Mouse (Mus musculus): ENCODE data around the gene Gak. TPM values are rescaled to one million over a fixed set of nuclear protein-coding genes. Genes with fewer than 3 reads are reported as not detected.

The Gak gene
- total and polyA plus RNA-seq, 3 experiments: 49.9 to 67.3 (median 65.2) TPM

GRCm38 (mm10) chr5:108543516-108544291, 85.9 kb downstream of the Gak start:
- H3K27me3 ChIP-seq (replicated peaks): peaks cover 48% of the 10 kb centered on the region
- no peak overlapping the region for H3K27ac ChIP-seq (ENCODE audit: insufficient read depth, low read depth)
- no peaks in the 10 kb centered on the region for H3K4me1 ChIP-seq (ENCODE audit: control insufficient read depth in 1 of 2, insufficient read depth in 2 of 2)
- no peaks in the 10 kb centered on the region for H3K9me3 ChIP-seq (replicated peaks; ENCODE audit: low read length)
- TF ChIP-seq SMC3 (IDR thresholded peaks at IDR 0.05; ENCODE audit: low read depth, low read length): no peak
- TF ChIP-seq GABPA (IDR thresholded peaks at IDR 0.05; ENCODE audit: insufficient replicate concordance, low read depth, low read length): no peak
- no peak for TF ChIP-seq ZKSCAN1 (IDR thresholded peaks at IDR 0.05; ENCODE audit: borderline replicate concordance, low read depth, low read length)
- TF ChIP-seq JUN (IDR thresholded peaks at IDR 0.05; ENCODE audit: insufficient read depth, low read depth, low read length): no peak
- TF ChIP-seq NRF1 (IDR thresholded peaks at IDR 0.05; ENCODE audit: low read depth, low read length): no peak
- no peak for TF ChIP-seq CTCF (conservative IDR thresholded peaks at IDR 0.05 in 1 of 2, IDR thresholded peaks at IDR 0.05 in 1 of 2; ENCODE audit: low read depth in 2 of 2, low read length in 2 of 2)
- TF ChIP-seq KAT2A (IDR thresholded peaks at IDR 0.05; ENCODE audit: insufficient replicate concordance, low read length): no peak
- TF ChIP-seq MYC (IDR thresholded peaks at IDR 0.05; ENCODE audit: low read depth, low read length): no peak
- TF ChIP-seq POLR2AphosphoS2 (IDR thresholded peaks at IDR 0.05; ENCODE audit: low read depth, low read length): no peak
- in situ Hi-C loops (cut with MboI; ENCODE audit: low pct_ligation_motif_present, low pct_unique_long_range_greater_than_20kb, low sequenced_read_pairs): no loop called here
- dilution Hi-C loops (cut with MboI; ENCODE audit: extremely low pct_ligation_motif_present, extremely low pct_unique_long_range_greater_than_20kb, low sequenced_read_pairs): no loop called here
- H3K4me3 ChIP-seq (replicated peaks in 1 of 3; ENCODE audit: low read depth in 2 of 3, low read length in 2 of 3, poor library complexity in 1 of 3): no peak overlapping the region
- H3K79me2 ChIP-seq (replicated peaks; ENCODE audit: control insufficient read depth, extremely low read depth, insufficient read depth, poor library complexity, severe bottlenecking): no peaks in the 10 kb centered on the region
- DNase-seq (ENCODE audit: extremely low read depth): no peak
- no peak overlapping the region for H3K4me2 ChIP-seq (ENCODE audit: insufficient read depth, low read depth, poor library complexity, severe bottlenecking)
- no peak overlapping the region for H3K9ac ChIP-seq (ENCODE audit: insufficient read depth, low read depth)
- H3K36me3 ChIP-seq (replicated peaks in 1 of 2; ENCODE audit: control insufficient read depth in 1 of 2, insufficient read depth in 1 of 2, low read length in 1 of 2): no peaks in the 10 kb centered on the region

GRCm38 (mm10) chr5:108534188-108534587, 95.4 kb downstream of the Gak start:
- Histone ChIP-seq H3K4me2 (ENCODE audit: insufficient read depth, low read depth, poor library complexity, severe bottlenecking) (no peak overlapping the region), H3K27ac (ENCODE audit: insufficient read depth, low read depth) (no peak overlapping the region), H3K4me1 (ENCODE audit: control insufficient read depth in 1 of 2, insufficient read depth in 2 of 2) (no peaks in the 10 kb centered on the region), H3K9ac (ENCODE audit: insufficient read depth, low read depth) (no peak overlapping the region), H3K27me3 (replicated peaks) (no peaks in the 10 kb centered on the region), H3K9me3 (replicated peaks; ENCODE audit: low read length) (peaks cover 15% of the 10 kb centered on the region), H3K4me3 (replicated peaks in 1 of 3; ENCODE audit: low read depth in 2 of 3, low read length in 2 of 3, poor library complexity in 1 of 3) (no peak overlapping the region), H3K79me2 (replicated peaks; ENCODE audit: control insufficient read depth, extremely low read depth, insufficient read depth, poor library complexity, severe bottlenecking) (no peaks in the 10 kb centered on the region), H3K36me3 (replicated peaks in 1 of 2; ENCODE audit: control insufficient read depth in 1 of 2, insufficient read depth in 1 of 2, low read length in 1 of 2) (no peaks in the 10 kb centered on the region)
- DNase-seq (ENCODE audit: extremely low read depth): no peak
- in situ Hi-C loops (cut with MboI; ENCODE audit: low pct_ligation_motif_present, low pct_unique_long_range_greater_than_20kb, low sequenced_read_pairs): no loop called here
- TF ChIP-seq USF1 (IDR thresholded peaks at IDR 0.05; ENCODE audit: low read depth, low read length) (no peak), MYC (IDR thresholded peaks at IDR 0.05; ENCODE audit: low read depth, low read length) (no peak), MEF2A (IDR thresholded peaks at IDR 0.05; ENCODE audit: borderline replicate concordance, low read depth, low read length) (no peak), POLR2AphosphoS2 (IDR thresholded peaks at IDR 0.05; ENCODE audit: low read depth, low read length) (no peak), TCF12 (IDR thresholded peaks at IDR 0.05; ENCODE audit: low read depth, low read length) (no peak), MXI1 (IDR thresholded peaks at IDR 0.05; ENCODE audit: low read depth, low read length) (no peak), JUN (IDR thresholded peaks at IDR 0.05; ENCODE audit: insufficient read depth, low read depth, low read length) (no peak), CHD2 (IDR thresholded peaks at IDR 0.05; ENCODE audit: low read length) (no peak), ZMIZ1 (IDR thresholded peaks at IDR 0.05; ENCODE audit: low read depth, low read length) (no peak), IRF4 (IDR thresholded peaks at IDR 0.05; ENCODE audit: low read depth, low read length) (no peak), ETS1 (conservative IDR thresholded peaks at IDR 0.05; ENCODE audit: low read depth, low read length) (no peak)
- dilution Hi-C loops (cut with MboI; ENCODE audit: extremely low pct_ligation_motif_present, extremely low pct_unique_long_range_greater_than_20kb, low sequenced_read_pairs): no loop called here

Data from CH12.LX (cell line).